Mouse (Mus musculus): ENCODE measurements at regions not wholly inside any gene's neighbourhood (a gene's known extent, or its start where the extent isn't known, plus 50 kb on each side); places are given as distances from the start of the nearest gene placed in this dataset.

GRCm38 (mm10) chr10:67711961-67712360 is 163.2 kb upstream of the Ado start:
- Histone ChIP-seq H3K9me3 (ENCODE audit: low read length) (no peaks in the 10 kb centered on the region), H3K9ac (replicated peaks; ENCODE audit: low read length) (no peak overlapping the region), H3K4me3 (ENCODE audit: low read length) (no peak overlapping the region), H3K36me3 (ENCODE audit: insufficient read depth, low read length) (no peaks in the 10 kb centered on the region), H3K4me2 (ENCODE audit: low read depth, low read length) (no peak overlapping the region), H3K27me3 (ENCODE audit: insufficient read depth, low read length) (no peaks in the 10 kb centered on the region), H3K4me1 (ENCODE audit: insufficient read depth, low read length) (no peaks in the 10 kb centered on the region), H3K27ac (no peak overlapping the region)
- TF ChIP-seq CTCF (IDR thresholded peaks at IDR 0.05; ENCODE audit: low read depth) = no peak
- ATAC-seq = no peak
- DNase-seq (ENCODE audit: low spot score) = no peak
- WGBS = 91% methylated on average over 3 of the region's 3 CpGs

DNA sequence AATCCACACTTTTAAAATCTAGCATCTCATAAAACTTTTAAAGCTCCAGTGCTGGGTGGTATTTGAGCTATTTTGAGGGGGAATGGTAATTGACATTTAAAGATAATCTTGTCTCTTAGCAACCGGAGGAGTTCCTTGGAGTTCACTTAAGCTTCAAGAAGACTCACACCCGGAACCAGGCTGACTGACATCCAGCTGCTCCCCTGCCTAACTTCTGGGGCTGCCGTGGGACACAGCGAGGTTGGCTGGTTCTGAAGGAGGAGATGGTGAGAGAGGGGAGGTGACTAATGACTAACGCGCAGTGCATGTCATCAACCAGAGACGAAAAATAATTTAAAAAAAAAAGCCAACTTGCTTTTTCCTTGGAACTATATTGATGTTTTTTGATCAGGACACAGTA is 157.7 kb upstream of the Ado start:
- Histone ChIP-seq H3K9me3 (ENCODE audit: low read length) (no peaks in the 10 kb centered on the region), H3K4me1 (ENCODE audit: insufficient read depth, low read length) (no peaks in the 10 kb centered on the region), H3K27me3 (ENCODE audit: insufficient read depth, low read length) (no peaks in the 10 kb centered on the region), H3K27ac (no peak overlapping the region), H3K9ac (replicated peaks; ENCODE audit: low read length) (no peak overlapping the region), H3K4me3 (ENCODE audit: low read length) (no peak overlapping the region), H3K4me2 (ENCODE audit: low read depth, low read length) (no peak overlapping the region), H3K36me3 (ENCODE audit: insufficient read depth, low read length) (no peaks in the 10 kb centered on the region)
- ATAC-seq = no peak
- TF ChIP-seq CTCF (IDR thresholded peaks at IDR 0.05; ENCODE audit: low read depth) = no peak
- 62% methylated on average over 7 of the region's 7 CpGs for WGBS
- DNase-seq (ENCODE audit: low spot score) = no peak

GRCm38 (mm10) chr10:67702783-67703455 is 154.2 kb upstream of the Ado start:
- TF ChIP-seq CTCF (IDR thresholded peaks at IDR 0.05; ENCODE audit: low read depth) = no peak
- DNase-seq (ENCODE audit: low spot score) = no peak
- WGBS = 74% methylated on average over 9 of the region's 9 CpGs
- Histone ChIP-seq H3K4me1 (ENCODE audit: insufficient read depth, low read length) (no peaks in the 10 kb centered on the region), H3K4me3 (ENCODE audit: low read length) (no peak overlapping the region), H3K27ac (no peak overlapping the region), H3K9ac (replicated peaks; ENCODE audit: low read length) (no peak overlapping the region), H3K9me3 (ENCODE audit: low read length) (no peaks in the 10 kb centered on the region), H3K27me3 (ENCODE audit: insufficient read depth, low read length) (no peaks in the 10 kb centered on the region), H3K4me2 (ENCODE audit: low read depth, low read length) (no peak overlapping the region), H3K36me3 (ENCODE audit: insufficient read depth, low read length) (no peaks in the 10 kb centered on the region)
- ATAC-seq = no peak

DNA sequence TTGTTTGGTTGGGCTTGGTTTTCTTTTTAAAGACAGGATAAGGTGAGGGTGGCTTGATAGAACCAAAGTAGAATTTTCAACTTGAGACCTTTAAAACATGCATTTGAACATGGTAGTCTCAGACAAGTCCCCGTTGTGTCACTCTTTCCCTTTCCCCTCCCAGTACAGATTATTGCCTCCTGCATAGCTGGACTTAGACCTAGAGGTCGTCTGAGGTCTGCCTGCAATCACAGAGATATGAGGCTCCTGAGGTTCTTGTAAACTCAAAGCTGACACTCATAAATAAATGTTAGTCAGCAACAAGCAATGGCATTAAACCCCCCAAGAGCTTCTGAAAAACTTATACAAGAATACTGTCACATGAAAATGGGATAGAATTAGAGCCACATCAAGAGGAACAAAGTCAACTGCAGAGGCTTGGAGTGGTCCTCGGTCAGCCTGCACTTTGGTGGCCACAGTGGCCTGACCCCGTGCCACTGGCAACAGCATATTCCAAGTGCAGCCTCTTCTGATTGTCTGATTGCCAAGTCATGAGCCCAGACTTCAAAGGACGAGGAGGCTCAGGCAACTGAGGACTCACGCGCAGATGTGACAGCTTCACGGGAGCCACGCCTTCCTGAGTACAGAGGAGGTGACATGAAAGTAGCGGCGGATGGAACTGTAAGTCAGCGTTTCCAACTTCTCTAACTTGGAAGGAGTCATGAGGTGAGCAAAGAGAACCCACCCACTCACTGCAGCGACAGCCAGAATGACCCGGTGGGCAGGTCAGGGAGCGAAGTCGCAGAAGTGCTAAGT is 148.8 kb upstream of the Ado start:
- Histone ChIP-seq H3K9ac (replicated peaks; ENCODE audit: low read length) (no peak overlapping the region), H3K4me2 (ENCODE audit: low read depth, low read length) (no peak overlapping the region), H3K9me3 (ENCODE audit: low read length) (no peaks in the 10 kb centered on the region), H3K4me1 (ENCODE audit: insufficient read depth, low read length) (no peaks in the 10 kb centered on the region), H3K4me3 (ENCODE audit: low read length) (no peak overlapping the region), H3K27ac (no peak overlapping the region), H3K27me3 (ENCODE audit: insufficient read depth, low read length) (no peaks in the 10 kb centered on the region), H3K36me3 (ENCODE audit: insufficient read depth, low read length) (no peaks in the 10 kb centered on the region)
- TF ChIP-seq CTCF (IDR thresholded peaks at IDR 0.05; ENCODE audit: low read depth) = no peak
- DNase-seq (ENCODE audit: low spot score) (no peak), ATAC-seq (no peak)
- WGBS = 79% methylated on average over 16 of the region's 16 CpGs

DNA sequence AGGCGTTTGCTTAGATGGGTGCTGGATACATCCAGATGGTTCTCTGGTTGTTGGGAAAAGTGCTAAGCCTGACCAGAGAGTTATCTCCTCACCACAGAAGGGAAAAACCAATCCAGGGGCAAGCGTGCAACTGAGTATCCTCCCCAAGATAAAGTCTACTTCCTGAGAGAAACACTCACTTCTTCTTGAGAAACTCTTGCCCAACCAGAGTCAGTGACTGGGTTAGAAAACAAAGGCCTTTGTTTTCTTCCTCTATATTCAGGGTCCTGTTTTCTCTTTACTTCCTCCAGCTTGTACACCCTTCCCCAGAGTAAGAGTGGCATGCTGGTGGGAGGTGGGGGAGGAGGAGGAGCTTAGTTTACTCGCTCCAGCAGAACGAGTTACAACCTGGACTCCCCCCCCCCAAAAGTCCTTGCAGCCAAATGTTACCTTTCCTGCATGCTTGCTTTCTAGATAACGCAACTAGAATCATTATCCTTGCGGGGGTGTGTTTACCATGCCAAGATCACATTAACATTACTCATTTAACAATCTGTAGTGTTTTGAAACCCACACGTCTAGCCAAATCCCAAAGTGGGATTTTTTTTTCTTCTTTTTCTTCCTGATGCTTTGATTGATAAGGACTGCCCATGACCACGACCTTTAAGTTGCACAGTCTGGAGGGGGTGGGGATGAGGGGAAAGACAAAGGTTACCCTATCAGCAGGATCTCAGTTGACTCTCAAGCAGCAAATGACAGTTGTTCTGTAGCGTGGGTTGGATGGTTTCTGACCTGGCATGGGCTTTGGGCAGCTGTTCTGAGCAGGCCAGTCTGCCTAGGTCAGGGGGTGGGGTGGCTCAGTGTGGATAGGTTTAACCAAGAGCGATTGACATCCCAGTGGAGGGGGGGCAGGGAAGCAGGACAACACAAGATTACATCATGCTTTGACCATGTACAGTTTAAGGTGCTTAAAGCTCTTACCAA is 147.4 kb upstream of the Ado start:
- Histone ChIP-seq H3K27me3 (ENCODE audit: insufficient read depth, low read length) (no peaks in the 10 kb centered on the region), H3K9ac (replicated peaks; ENCODE audit: low read length) (no peak overlapping the region), H3K9me3 (ENCODE audit: low read length) (no peaks in the 10 kb centered on the region), H3K4me2 (ENCODE audit: low read depth, low read length) (no peak overlapping the region), H3K36me3 (ENCODE audit: insufficient read depth, low read length) (no peaks in the 10 kb centered on the region), H3K27ac (no peak overlapping the region), H3K4me3 (ENCODE audit: low read length) (no peak overlapping the region), H3K4me1 (ENCODE audit: insufficient read depth, low read length) (no peaks in the 10 kb centered on the region)
- no peak for ATAC-seq
- 56% methylated on average over 10 of the region's 10 CpGs for WGBS
- no peak for DNase-seq (ENCODE audit: low spot score)
- no peak for TF ChIP-seq CTCF (IDR thresholded peaks at IDR 0.05; ENCODE audit: low read depth)

DNA sequence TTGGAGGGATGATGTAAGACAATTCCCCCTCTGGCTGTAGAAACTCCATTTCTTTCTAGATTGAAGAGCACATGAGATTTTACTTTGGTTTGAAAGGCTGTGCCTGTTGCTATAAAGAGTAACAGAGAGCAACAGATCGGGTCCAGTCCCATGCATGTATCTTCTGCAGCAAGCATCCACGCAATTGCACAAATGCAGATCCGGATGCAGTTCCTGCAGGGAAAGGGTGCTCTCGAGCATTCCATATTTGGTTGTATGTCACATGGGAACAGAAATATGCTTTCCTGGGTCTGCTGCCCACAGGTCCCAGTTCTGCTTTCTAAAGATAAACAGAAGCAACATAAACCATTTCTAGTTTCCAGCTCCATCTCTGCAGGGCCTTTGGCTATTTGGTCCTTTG is 146.0 kb upstream of the Ado start:
- H3K27me3 ChIP-seq (ENCODE audit: insufficient read depth, low read length) = no peaks in the 10 kb centered on the region
- H3K27ac ChIP-seq = no peak overlapping the region
- H3K36me3 ChIP-seq (ENCODE audit: insufficient read depth, low read length) = no peaks in the 10 kb centered on the region
- no peak for TF ChIP-seq CTCF (IDR thresholded peaks at IDR 0.05; ENCODE audit: low read depth)
- H3K4me1 ChIP-seq (ENCODE audit: insufficient read depth, low read length) = no peaks in the 10 kb centered on the region
- no peaks in the 10 kb centered on the region for H3K9me3 ChIP-seq (ENCODE audit: low read length)
- 94% methylated on average over 4 of the region's 4 CpGs for WGBS
- no peak for DNase-seq (ENCODE audit: low spot score)
- H3K9ac ChIP-seq (replicated peaks; ENCODE audit: low read length) = no peak overlapping the region
- no peak for ATAC-seq
- H3K4me3 ChIP-seq (ENCODE audit: low read length) = no peak overlapping the region
- H3K4me2 ChIP-seq (ENCODE audit: low read depth, low read length) = no peak overlapping the region
